Mouse (Mus musculus): ENCODE results near the gene Il17d. TPM values are rescaled to one million over a fixed set of nuclear protein-coding genes. Genes with fewer than 3 reads are reported as not detected.

The Il17d gene
- polyA plus RNA-seq, 1 experiment from 2014 or later = 9.0 TPM

GRCm38 (mm10) chr14:57526050-57526623, 1.6 kb downstream of the Il17d start:
- Histone ChIP-seq H3K9ac (no peak overlapping the region), H3K27me3 (replicated peaks) (no peaks in the 10 kb centered on the region), H3K36me3 (no peaks in the 10 kb centered on the region), H3K4me2 (peak overlapping the region; percentile 95), H3K9me3 (no peaks in the 10 kb centered on the region), H3K4me1 (0 out of 2 replicates have a peak, but pooled peaks cover 5% of the 10 kb centered on the region), H3K4me3 (replicated peaks) (peak overlapping the region; percentile 79), H3K27ac (no peak overlapping the region)
- WGBS = 52% methylated on average over 10 of the region's 10 CpGs
- no peak for ATAC-seq (ENCODE audit: insufficient read depth, low FRiP score, low read depth)

DNA sequence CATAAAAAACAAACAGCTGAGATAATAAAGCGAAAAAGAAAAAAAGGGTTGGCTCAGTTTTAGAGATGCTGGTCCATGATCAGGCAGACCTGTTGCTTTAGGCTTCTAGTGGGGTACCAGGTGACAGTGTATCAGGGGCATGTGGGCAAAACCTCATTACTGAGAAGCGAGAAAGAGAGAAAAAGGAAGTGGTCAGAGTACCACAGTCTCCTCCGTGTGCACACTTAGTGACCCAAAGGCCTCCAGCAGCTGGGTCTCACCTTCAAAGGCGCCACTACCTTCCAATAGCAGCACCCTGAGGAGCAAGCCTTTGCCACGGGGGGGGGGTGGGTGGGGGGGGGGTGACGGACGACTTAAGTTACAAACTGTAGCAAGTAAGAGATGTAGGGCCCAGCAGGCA, 2.5 kb downstream of the Il17d start:
- no peak for ATAC-seq (ENCODE audit: insufficient read depth, low FRiP score, low read depth)
- no peaks in the 10 kb centered on the region for H3K27me3 ChIP-seq (replicated peaks)
- no peak overlapping the region for H3K4me3 ChIP-seq (replicated peaks)
- H3K4me2 ChIP-seq = no peak overlapping the region
- no peak overlapping the region for H3K27ac ChIP-seq
- H3K36me3 ChIP-seq = no peaks in the 10 kb centered on the region
- 0 out of 2 replicates have a peak, but pooled peaks cover 5% of the 10 kb centered on the region for H3K4me1 ChIP-seq
- H3K9me3 ChIP-seq = no peaks in the 10 kb centered on the region
- 42% methylated on average over 7 of the region's 7 CpGs for WGBS
- H3K9ac ChIP-seq = no peak overlapping the region

GRCm38 (mm10) chr14:57527598-57527997, 3.0 kb downstream of the Il17d start:
- ATAC-seq (ENCODE audit: insufficient read depth, low FRiP score, low read depth) = no peak
- WGBS = 46% methylated on average over 2 of the region's 2 CpGs
- Histone ChIP-seq H3K27ac (no peak overlapping the region), H3K4me2 (no peak overlapping the region), H3K4me3 (replicated peaks) (no peak overlapping the region), H3K4me1 (0 out of 2 replicates have a peak, but pooled peaks cover 5% of the 10 kb centered on the region), H3K9me3 (no peaks in the 10 kb centered on the region), H3K9ac (no peak overlapping the region), H3K36me3 (no peaks in the 10 kb centered on the region), H3K27me3 (replicated peaks) (no peaks in the 10 kb centered on the region)

- 60% methylated on average over 10 of the region's 10 CpGs for WGBS
- Histone ChIP-seq H3K4me3 (replicated peaks) (no peak overlapping the region), H3K27ac (no peak overlapping the region), H3K4me1 (peaks cover 10% of the 10 kb centered on the region; the same call in 1 of the 2 replicates), H3K27me3 (replicated peaks) (no peaks in the 10 kb centered on the region), H3K36me3 (no peaks in the 10 kb centered on the region), H3K4me2 (no peak overlapping the region), H3K9ac (no peak overlapping the region), H3K9me3 (no peaks in the 10 kb centered on the region)
- ATAC-seq (ENCODE audit: insufficient read depth, low FRiP score, low read depth) = no peak
Observed at GRCm38 (mm10) chr14:57529086-57529785, 4.7 kb downstream of the Il17d start.

DNA sequence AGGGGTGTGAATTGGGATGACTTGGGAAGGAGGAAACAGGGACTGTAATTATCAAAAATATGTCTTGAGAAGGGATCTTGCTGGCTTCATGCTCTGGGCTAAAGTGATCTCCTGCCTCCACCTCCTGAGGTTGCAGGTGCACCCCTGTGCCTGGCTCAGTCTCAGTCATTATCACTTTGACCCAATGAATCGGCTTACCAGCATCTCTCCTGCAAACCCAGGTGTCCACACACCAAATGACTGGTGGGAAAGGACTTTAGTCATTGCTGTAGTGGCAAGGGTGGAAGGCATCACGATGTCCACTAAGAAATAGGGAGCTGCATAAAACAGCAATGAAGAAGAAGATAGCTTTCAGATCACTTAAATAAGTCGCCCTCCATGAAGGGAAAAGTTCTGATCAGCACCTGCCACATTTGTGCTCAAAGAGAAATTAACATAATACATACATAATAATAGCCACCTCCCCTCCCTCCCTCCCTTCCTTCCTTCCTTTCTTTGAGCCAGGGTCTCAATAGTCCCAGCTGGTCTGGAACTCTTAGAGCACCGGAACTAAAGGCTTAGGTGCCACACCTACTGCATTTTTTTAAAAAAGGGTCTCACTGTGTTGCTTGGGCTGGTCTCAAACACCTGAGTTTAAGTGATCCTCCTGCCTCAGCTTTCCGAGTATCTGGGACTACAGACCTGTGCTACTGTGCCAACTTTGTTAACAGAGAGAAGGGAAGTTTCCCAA, 5.4 kb downstream of the Il17d start:
- Histone ChIP-seq H3K9ac (no peak overlapping the region), H3K9me3 (no peaks in the 10 kb centered on the region), H3K36me3 (no peaks in the 10 kb centered on the region), H3K27me3 (replicated peaks) (no peaks in the 10 kb centered on the region), H3K4me2 (no peak overlapping the region), H3K4me3 (replicated peaks) (no peak overlapping the region), H3K4me1 (peaks cover 15% of the 10 kb centered on the region; the same call in 1 of the 2 replicates), H3K27ac (no peak overlapping the region)
- ATAC-seq (ENCODE audit: insufficient read depth, low FRiP score, low read depth) = no peak
- WGBS = 78% methylated on average over 5 of the region's 5 CpGs

GRCm38 (mm10) chr14:57532577-57532976, 8.0 kb downstream of the Il17d start:
- no peak for ATAC-seq (ENCODE audit: insufficient read depth, low FRiP score, low read depth)
- no peaks in the 10 kb centered on the region for H3K27me3 ChIP-seq (replicated peaks)
- no peak overlapping the region for H3K27ac ChIP-seq
- H3K4me1 ChIP-seq = peaks cover 16% of the 10 kb centered on the region
- no peaks in the 10 kb centered on the region for H3K36me3 ChIP-seq
- 84% methylated on average over 3 of the region's 3 CpGs for WGBS
- no peak overlapping the region for H3K9ac ChIP-seq
- no peak overlapping the region for H3K4me3 ChIP-seq (replicated peaks)
- no peaks in the 10 kb centered on the region for H3K9me3 ChIP-seq
- no peak overlapping the region for H3K4me2 ChIP-seq

GRCm38 (mm10) chr14:57533214-57533613, 8.6 kb downstream of the Il17d start:
- 44% methylated on average over 3 of the region's 3 CpGs for WGBS
- Histone ChIP-seq H3K4me3 (replicated peaks) (no peak overlapping the region), H3K27me3 (replicated peaks) (no peaks in the 10 kb centered on the region), H3K36me3 (no peaks in the 10 kb centered on the region), H3K4me2 (no peak overlapping the region), H3K4me1 (peaks cover 20% of the 10 kb centered on the region), H3K9ac (no peak overlapping the region), H3K27ac (no peak overlapping the region), H3K9me3 (no peaks in the 10 kb centered on the region)
- no peak for ATAC-seq (ENCODE audit: insufficient read depth, low FRiP score, low read depth)

GRCm38 (mm10) chr14:57533841-57534240, 9.3 kb downstream of the Il17d start:
- Histone ChIP-seq H3K9ac (no peak overlapping the region), H3K27me3 (replicated peaks) (no peaks in the 10 kb centered on the region), H3K9me3 (no peaks in the 10 kb centered on the region), H3K4me2 (no peak overlapping the region), H3K4me1 (peaks cover 23% of the 10 kb centered on the region), H3K4me3 (replicated peaks) (no peak overlapping the region), H3K27ac (peak overlapping the region; percentile 86; the same call in 1 of the 2 replicates), H3K36me3 (no peaks in the 10 kb centered on the region)
- no peak for ATAC-seq (ENCODE audit: insufficient read depth, low FRiP score, low read depth)
- 28% methylated on average over 11 of the region's 11 CpGs for WGBS

- H3K36me3 ChIP-seq = no peaks in the 10 kb centered on the region
- 0 out of 2 replicates have a peak overlapping the region, but pooled peaks have one; percentile 2 for H3K4me2 ChIP-seq
- 25% methylated on average over 5 of the region's 5 CpGs for WGBS
- peaks cover 23% of the 10 kb centered on the region for H3K4me1 ChIP-seq
- no peak for ATAC-seq (ENCODE audit: insufficient read depth, low FRiP score, low read depth)
- peak overlapping the region; percentile 86 for H3K27ac ChIP-seq
- no peaks in the 10 kb centered on the region for H3K9me3 ChIP-seq
- H3K27me3 ChIP-seq (replicated peaks) = no peaks in the 10 kb centered on the region
- no peak overlapping the region for H3K9ac ChIP-seq
- H3K4me3 ChIP-seq (replicated peaks) = no peak overlapping the region
Observed at GRCm38 (mm10) chr14:57534346-57534745, 9.8 kb downstream of the Il17d start.

DNA sequence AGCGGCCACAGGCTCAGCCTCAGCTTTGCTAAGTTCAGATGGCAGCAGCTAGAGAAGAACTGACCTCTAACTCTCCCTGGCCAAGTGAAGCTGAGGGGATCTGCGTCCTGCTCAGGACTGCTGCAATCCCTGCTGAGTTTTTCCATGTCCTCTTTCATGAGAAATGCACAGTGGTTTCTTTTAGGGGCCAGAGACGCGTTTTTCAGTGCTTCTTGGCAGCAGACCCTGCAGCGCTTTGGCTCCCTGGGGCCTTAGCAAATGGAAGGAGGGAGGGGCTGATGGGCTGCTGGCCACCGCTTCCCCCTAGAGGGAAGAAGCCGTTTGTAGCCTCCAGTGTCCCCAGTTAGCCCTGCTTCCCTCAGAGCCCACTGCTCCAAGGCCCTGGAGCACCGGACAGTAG, 10.4 kb downstream of the Il17d start:
- H3K9ac ChIP-seq = no peak overlapping the region
- peak overlapping the region; percentile 86 for H3K27ac ChIP-seq
- no peaks in the 10 kb centered on the region for H3K27me3 ChIP-seq (replicated peaks)
- ATAC-seq (ENCODE audit: insufficient read depth, low FRiP score, low read depth) = peak; percentile 57
- H3K4me3 ChIP-seq (replicated peaks) = no peak overlapping the region
- H3K4me2 ChIP-seq = peak overlapping the region; percentile 2; the same call in 1 of the 2 replicates
- H3K9me3 ChIP-seq = no peaks in the 10 kb centered on the region
- whole genome bisulfite sequencing = 27% methylated on average over 8 of the region's 8 CpGs
- H3K36me3 ChIP-seq = no peaks in the 10 kb centered on the region
- H3K4me1 ChIP-seq = peaks cover 23% of the 10 kb centered on the region

GRCm38 (mm10) chr14:57535646-57536045, 11.1 kb downstream of the Il17d start:
- Histone ChIP-seq H3K27ac (peak overlapping the region; percentile 86), H3K9ac (no peak overlapping the region), H3K4me3 (replicated peaks) (no peak overlapping the region), H3K4me1 (peaks cover 23% of the 10 kb centered on the region), H3K4me2 (no peak overlapping the region), H3K36me3 (no peaks in the 10 kb centered on the region), H3K9me3 (no peaks in the 10 kb centered on the region), H3K27me3 (replicated peaks) (no peaks in the 10 kb centered on the region)
- 42% methylated on average over 6 of the region's 6 CpGs for WGBS
- ATAC-seq (ENCODE audit: insufficient read depth, low FRiP score, low read depth) = no peak

GRCm38 (mm10) chr14:57536820-57537219, 12.2 kb downstream of the Il17d start:
- peaks cover 23% of the 10 kb centered on the region for H3K4me1 ChIP-seq
- ATAC-seq (ENCODE audit: insufficient read depth, low FRiP score, low read depth) = no peak
- H3K9ac ChIP-seq = no peak overlapping the region
- no peaks in the 10 kb centered on the region for H3K9me3 ChIP-seq
- no peaks in the 10 kb centered on the region for H3K36me3 ChIP-seq
- WGBS = 72% methylated on average over 9 of the region's 9 CpGs
- no peak overlapping the region for H3K4me2 ChIP-seq
- no peaks in the 10 kb centered on the region for H3K27me3 ChIP-seq (replicated peaks)
- H3K4me3 ChIP-seq (replicated peaks) = no peak overlapping the region
- peak overlapping the region; percentile 45 for H3K27ac ChIP-seq

All from stomach, embryonic 15.5 days (tissue).